Mouse (Mus musculus) kidney, embryonic 16.5 days (tissue): ENCODE results near the gene Gm5485. TPM values are rescaled to one million over a fixed set of nuclear protein-coding genes. Genes with fewer than 3 reads are reported as not detected.

Source experiments
- ATAC-seq: fragments of 200-750 bp; cut with Nextera tagmentation; 2 replicates; pipeline ENCODE4 v1.8.0; 2017; ENCODE audit warnings: moderate TSS enrichment; ENCODE audit not compliant: low FRiP score, low TSS enrichment
- H3K27ac ChIP-seq: fragments of 300-500 bp; sonication (generic); 2 replicates; pipeline ENCODE4 v1.5.1; 2014; ENCODE audit warnings: low read length
- H3K27me3 ChIP-seq: fragments of 300-500 bp; sonication (generic); 2 replicates; pipeline ENCODE4 v1.6.1; 2014; ENCODE audit warnings: low read length, control low read depth, mixed read lengths; ENCODE audit not compliant: insufficient read depth
- H3K36me3 ChIP-seq: fragments of 300-500 bp; sonication (generic); 2 replicates; pipeline ENCODE4 v1.6.1; 2014; ENCODE audit warnings: low read length, control low read depth, mixed read lengths; ENCODE audit not compliant: insufficient read depth
- H3K4me1 ChIP-seq: fragments of 300-500 bp; sonication (generic); 2 replicates; pipeline ENCODE4 v1.6.1; 2014; ENCODE audit warnings: low read length, control low read depth, mixed read lengths; ENCODE audit not compliant: insufficient read depth
- H3K4me2 ChIP-seq: fragments of 300-500 bp; sonication (generic); replicated peaks from 2 replicates; pipeline ENCODE4 v1.6.1; 2014; ENCODE audit warnings: low read depth, low read length
- H3K4me3 ChIP-seq: fragments of 300-500 bp; sonication (generic); 2 replicates; pipeline ENCODE4 v1.5.1; 2014; ENCODE audit warnings: mild to moderate bottlenecking, low read length
- H3K9ac ChIP-seq: fragments of 300-500 bp; sonication (generic); replicated peaks from 2 replicates; pipeline ENCODE4 v1.6.1; 2014; ENCODE audit warnings: low read length
- H3K9me3 ChIP-seq: fragments of 300-500 bp; sonication (generic); 2 replicates; pipeline ENCODE4 v1.6.1; 2016; ENCODE audit warnings: low read length, control low read depth
- WGBS: fragments of 180-500 bp; shearing (Covaris S2); extraction: QIAGEN DNeasy Blood & Tissue Kit; methylation state at CpG from one replicate; pipeline ENCODE4 v1.1.7; 2014; 5-methylcytosine and 5-hydroxymethylcytosine counted together
- polyA plus RNA-seq: library from polyadenylated mRNA; unstranded; fragments of >200 nt; fragmentation: Nextera tagmentation; extraction: Ambion mirVana; gene quantifications from 2 replicates; pipeline ENCODE4 v1.2.1, GENCODE M21; 2015

The Gm5485 gene
- polyA plus RNA-seq, 1 experiment from 2014 or later = not detected

- no peak for ATAC-seq
- Histone ChIP-seq H3K27ac (no peak overlapping the region), H3K9ac (no peak overlapping the region), H3K4me3 (no peak overlapping the region), H3K4me2 (no peak overlapping the region), H3K27me3 (no peaks in the 10 kb centered on the region), H3K9me3 (no peaks in the 10 kb centered on the region), H3K36me3 (no peaks in the 10 kb centered on the region), H3K4me1 (no peaks in the 10 kb centered on the region)
- whole genome bisulfite sequencing = 62% methylated on average over 3 of the region's 3 CpGs
Measured at GRCm38 (mm10) chr16:48383582-48384257, 28.5 kb downstream of the Gm5485 start.

DNA sequence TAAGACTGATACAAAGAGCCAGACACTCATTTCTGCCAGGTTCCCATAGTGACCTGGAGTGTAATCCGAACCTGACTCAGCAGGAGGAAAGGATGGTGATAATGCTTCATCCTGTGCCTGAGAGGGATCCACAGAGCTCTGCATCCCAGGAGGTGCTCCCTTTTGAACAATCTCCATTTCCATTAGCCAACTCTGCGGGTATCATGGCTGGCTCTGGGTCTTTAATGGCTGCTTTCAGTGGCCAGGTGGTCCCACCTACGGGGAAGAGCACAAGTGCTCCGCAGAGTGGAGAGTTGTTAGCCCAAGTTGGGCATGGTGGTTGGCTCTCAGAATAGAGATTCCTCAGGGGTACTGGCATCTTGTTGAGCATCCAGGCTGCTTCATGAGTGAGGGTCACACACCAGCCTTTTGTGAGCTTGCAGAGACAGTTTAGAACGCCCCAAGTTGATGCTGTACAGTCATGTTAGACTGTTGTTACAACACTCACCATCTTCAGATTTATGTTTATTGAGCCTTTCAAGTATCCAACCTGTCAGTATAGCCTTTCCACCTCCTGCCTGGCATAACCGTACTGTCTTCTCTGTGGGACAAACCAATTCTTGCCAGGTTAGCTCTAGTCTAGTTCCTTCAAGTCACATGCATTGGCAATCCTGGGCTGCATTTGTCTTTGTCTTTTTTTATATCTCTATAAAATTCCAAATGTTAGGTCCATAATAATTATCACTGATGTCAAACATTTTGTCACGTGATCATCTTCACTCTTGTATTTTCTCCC lies 38.3 kb downstream of the Gm5485 start:
- Histone ChIP-seq H3K4me3 (no peak overlapping the region), H3K4me1 (no peaks in the 10 kb centered on the region), H3K27me3 (no peaks in the 10 kb centered on the region; the same call in 1 of the 2 replicates), H3K9me3 (no peaks in the 10 kb centered on the region; the same call in 1 of the 2 replicates), H3K36me3 (no peaks in the 10 kb centered on the region), H3K9ac (no peak overlapping the region), H3K27ac (no peak overlapping the region), H3K4me2 (no peak overlapping the region)
- ATAC-seq = no peak
- WGBS = 86% methylated on average over 7 of the region's 7 CpGs

DNA sequence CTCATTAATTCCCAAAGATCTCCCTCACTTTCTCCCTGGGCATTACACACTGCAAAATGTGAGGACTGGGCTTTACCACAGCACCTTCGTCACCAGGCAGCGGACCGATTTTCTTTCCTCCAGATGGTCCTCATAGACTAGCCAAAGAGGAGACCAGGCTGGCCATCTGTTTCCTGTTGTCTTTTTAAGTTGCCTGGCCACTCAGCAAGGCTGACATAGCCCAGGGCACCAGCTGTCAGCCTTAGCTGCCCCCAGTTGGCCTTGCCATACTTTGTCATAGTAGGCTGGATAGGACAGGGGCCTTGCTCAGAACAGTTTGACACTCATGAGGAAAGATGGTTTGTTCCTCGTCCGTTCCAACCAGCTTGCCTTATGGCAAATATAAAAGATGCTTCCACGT lies 39.8 kb downstream of the Gm5485 start:
- H3K36me3 ChIP-seq = no peaks in the 10 kb centered on the region
- H3K9ac ChIP-seq = no peak overlapping the region
- no peak for ATAC-seq
- no peak overlapping the region for H3K27ac ChIP-seq
- no peaks in the 10 kb centered on the region; the same call in 1 of the 2 replicates for H3K9me3 ChIP-seq
- no peaks in the 10 kb centered on the region for H3K4me1 ChIP-seq
- no peak overlapping the region for H3K4me3 ChIP-seq
- no peak overlapping the region for H3K4me2 ChIP-seq
- WGBS = 78% methylated on average over 6 of the region's 6 CpGs
- no peaks in the 10 kb centered on the region; the same call in 1 of the 2 replicates for H3K27me3 ChIP-seq

DNA sequence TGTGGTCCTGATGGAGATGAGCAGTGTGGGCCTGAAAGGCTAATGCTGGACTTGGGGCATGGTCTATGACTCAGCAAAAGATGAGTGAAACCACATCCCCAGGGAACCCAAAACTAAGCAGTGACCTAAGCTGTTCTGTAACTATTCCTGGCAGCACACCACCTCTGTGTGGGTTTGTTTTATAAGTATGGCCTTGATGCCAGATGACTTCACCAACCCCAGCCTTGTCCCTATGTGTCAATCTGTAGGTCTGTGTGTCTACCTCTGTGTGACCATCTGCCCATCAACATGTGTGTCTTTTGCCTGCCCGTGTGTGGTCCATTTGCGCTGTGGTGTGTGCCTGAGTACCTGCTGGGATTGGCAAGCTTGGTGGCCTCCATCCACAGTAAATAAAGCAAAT lies 44.1 kb downstream of the Gm5485 start:
- Histone ChIP-seq H3K9ac (no peak overlapping the region), H3K27ac (no peak overlapping the region)
- 96% methylated on average over 2 of the region's 2 CpGs for WGBS

GRCm38 (mm10) chr16:48366801-48367200 lies 45.4 kb downstream of the Gm5485 start:
- Histone ChIP-seq H3K4me1 (no peaks in the 10 kb centered on the region), H3K4me3 (no peak overlapping the region), H3K9me3 (no peaks in the 10 kb centered on the region; the same call in 1 of the 2 replicates), H3K4me2 (no peak overlapping the region), H3K9ac (no peak overlapping the region), H3K27me3 (no peaks in the 10 kb centered on the region), H3K36me3 (no peaks in the 10 kb centered on the region), H3K27ac (no peak overlapping the region)
- WGBS = 88% methylated on average over 5 of the region's 5 CpGs
- ATAC-seq = no peak

More for the DNA sequence above, 44.1 kb downstream of the Gm5485 start:
- no peak for ATAC-seq
- no peak overlapping the region for H3K4me3 ChIP-seq
- no peaks in the 10 kb centered on the region for H3K36me3 ChIP-seq
- H3K9me3 ChIP-seq = no peaks in the 10 kb centered on the region; the same call in 1 of the 2 replicates
- H3K27me3 ChIP-seq = no peaks in the 10 kb centered on the region
- H3K4me1 ChIP-seq = no peaks in the 10 kb centered on the region
- H3K4me2 ChIP-seq = no peak overlapping the region

- whole genome bisulfite sequencing = 94% methylated on average over 12 of the region's 12 CpGs
- H3K4me2 ChIP-seq = no peak overlapping the region
- no peak overlapping the region for H3K9ac ChIP-seq
- H3K4me1 ChIP-seq = no peaks in the 10 kb centered on the region
- H3K27me3 ChIP-seq = no peaks in the 10 kb centered on the region
- H3K4me3 ChIP-seq = no peak overlapping the region
- no peaks in the 10 kb centered on the region; the same call in 1 of the 2 replicates for H3K9me3 ChIP-seq
- H3K36me3 ChIP-seq = no peaks in the 10 kb centered on the region
- no peak overlapping the region for H3K27ac ChIP-seq
- no peak for ATAC-seq
Measured at GRCm38 (mm10) chr16:48360887-48361286, 51.3 kb downstream of the Gm5485 start.

- Histone ChIP-seq H3K4me2 (no peak overlapping the region), H3K4me1 (no peaks in the 10 kb centered on the region), H3K27me3 (no peaks in the 10 kb centered on the region), H3K9me3 (no peaks in the 10 kb centered on the region; the same call in 1 of the 2 replicates), H3K9ac (no peak overlapping the region), H3K27ac (no peak overlapping the region), H3K36me3 (no peaks in the 10 kb centered on the region), H3K4me3 (no peak overlapping the region)
- WGBS = 84% methylated on average over 1 of the region's 1 CpGs
- no peak for ATAC-seq
Measured at GRCm38 (mm10) chr16:48356417-48356816, 55.8 kb downstream of the Gm5485 start.

- Histone ChIP-seq H3K27ac (no peak overlapping the region), H3K4me3 (no peak overlapping the region), H3K4me2 (no peak overlapping the region), H3K36me3 (no peaks in the 10 kb centered on the region), H3K4me1 (no peaks in the 10 kb centered on the region), H3K27me3 (no peaks in the 10 kb centered on the region), H3K9me3 (no peaks in the 10 kb centered on the region; the same call in 1 of the 2 replicates), H3K9ac (no peak overlapping the region)
- 79% methylated on average over 5 of the region's 5 CpGs for WGBS
- ATAC-seq = no peak
Measured at GRCm38 (mm10) chr16:48355716-48356115, 56.5 kb downstream of the Gm5485 start.
